Mouse (Mus musculus) gonadal fat pad, adult 2 months (tissue): ENCODE results near the gene Tecpr1. TPM values are rescaled to one million over a fixed set of nuclear protein-coding genes. Genes with fewer than 3 reads are reported as not detected.

Experiments used
- DNase-seq: peaks from one replicate; pipeline ENCODE4 v3.0.0-alpha.2; 2012; ENCODE audit warnings: low read depth
- polyA plus RNA-seq: library from polyadenylated mRNA; depleted of rRNA; stranded (reverse); fragments of >200 nt; gene quantifications from 2 replicates; pipeline ENCODE4 v1.2.3, GENCODE M21; 2012; rRNA removed

Tecpr1 gene
- polyA plus RNA-seq, 1 experiment: 43.7 TPM

DNA sequence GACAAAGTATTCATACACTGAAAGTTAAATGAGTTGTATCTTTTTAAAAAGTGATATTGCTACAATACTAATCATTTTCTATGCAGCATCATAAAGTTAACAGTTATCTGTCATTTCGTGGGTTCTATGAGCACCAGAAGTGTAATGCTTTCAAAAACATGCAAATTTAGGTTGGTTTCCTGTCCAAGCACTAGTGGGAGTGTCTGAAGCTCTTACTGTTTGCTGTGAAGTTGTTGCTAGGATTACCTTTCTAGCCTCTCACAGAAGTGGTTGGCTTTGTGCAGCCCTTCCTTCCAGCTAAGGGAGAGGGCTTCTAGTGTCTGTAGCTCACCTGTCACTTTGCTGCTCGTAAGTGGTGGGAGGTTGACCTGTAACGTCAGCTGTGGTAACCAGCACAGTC is 57.7 kb downstream of the Tecpr1 start:
- no peak for DNase-seq

DNA sequence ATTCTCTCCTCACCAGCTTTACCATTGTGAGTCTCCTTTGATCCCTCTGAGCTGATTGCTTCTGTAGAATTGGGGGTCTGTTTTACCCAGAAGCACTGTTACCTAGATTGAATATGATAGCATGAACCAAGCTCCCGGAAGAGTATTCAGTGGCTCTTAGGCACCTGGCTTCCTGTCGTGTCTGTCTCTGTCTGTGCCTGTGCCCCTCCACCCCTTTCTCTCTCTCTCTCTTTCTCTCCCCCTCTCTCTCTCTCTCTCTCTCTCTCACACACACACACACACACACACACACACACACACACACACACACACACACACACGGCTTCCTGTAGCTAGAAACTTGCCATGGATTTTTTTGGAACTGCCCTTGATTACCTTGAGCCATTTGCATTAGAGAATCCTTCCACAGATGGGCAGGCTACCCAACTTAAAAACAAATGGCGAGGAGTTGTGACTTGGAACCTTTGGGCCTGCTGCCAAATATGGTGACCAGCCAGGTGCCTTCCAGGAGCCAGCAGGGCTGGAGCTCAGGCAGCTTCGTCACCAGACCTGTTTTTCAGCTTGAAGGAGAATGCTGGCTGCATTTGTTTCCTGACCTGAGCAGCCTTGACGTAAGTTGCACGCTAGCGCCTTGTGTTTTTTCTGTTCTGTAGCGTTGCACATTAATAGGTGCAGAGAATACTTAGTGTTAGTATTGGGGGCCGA is 60.5 kb downstream of the Tecpr1 start:
- peak; percentile 77 for DNase-seq

DNA sequence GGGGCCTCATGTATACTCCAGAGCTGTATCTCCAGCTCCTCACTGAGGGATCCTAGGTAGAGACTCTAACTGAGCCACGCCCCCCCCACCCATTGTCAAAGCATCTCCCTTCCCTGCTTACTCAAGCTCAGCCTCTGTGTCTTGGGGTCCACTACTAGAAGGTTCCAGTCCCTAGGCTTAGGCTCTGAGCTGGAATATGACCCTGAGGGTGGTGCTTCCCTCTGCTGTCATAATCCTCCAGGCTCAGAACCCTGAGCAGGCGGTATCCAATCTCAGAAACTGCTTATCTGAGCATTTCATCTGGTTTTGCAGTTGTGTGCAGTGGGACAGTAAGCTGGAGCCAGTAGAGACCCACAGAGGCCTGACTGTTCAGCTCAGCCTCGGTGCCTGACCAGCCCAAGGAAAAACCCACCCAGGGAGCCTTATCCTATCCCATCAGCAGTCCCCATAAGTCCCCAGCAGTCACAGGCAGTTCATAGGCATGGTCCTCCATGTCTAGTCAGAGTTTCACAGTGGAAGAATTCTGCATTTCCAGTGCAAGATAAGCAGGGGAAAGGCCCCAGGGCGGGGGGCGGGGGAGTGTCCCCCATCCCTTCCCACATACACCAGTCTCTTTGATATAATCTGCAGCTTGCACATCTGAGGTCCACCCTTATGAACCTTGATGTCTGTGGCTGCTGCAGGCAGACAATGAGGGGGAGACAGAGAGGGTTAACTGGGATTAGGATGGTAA is 61.2 kb downstream of the Tecpr1 start:
- no peak for DNase-seq

- DNase-seq: no peak
These were observed 64.3 kb downstream of the Tecpr1 start for GRCm38 (mm10) chr5:144159137-144159536.

DNA sequence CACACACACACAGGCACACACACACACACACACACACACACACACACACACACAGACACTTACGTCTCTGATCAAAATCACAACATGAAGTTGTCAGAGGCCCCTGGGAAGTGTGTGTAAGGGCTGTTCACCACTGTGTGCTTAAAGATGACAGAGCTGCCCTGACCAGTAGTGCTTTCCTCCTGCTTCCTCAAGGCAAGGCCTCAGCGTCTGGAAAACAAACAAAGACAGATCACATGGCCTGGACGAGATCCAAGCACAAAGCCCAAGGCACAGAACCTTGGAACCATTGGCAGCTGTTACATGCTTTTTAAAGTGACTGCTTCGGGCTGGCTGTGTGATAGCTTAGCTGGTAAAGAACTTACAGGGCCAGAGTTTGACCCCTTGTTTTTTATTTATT is 64.8 kb downstream of the Tecpr1 start:
- peak; percentile 95 for DNase-seq

DNA sequence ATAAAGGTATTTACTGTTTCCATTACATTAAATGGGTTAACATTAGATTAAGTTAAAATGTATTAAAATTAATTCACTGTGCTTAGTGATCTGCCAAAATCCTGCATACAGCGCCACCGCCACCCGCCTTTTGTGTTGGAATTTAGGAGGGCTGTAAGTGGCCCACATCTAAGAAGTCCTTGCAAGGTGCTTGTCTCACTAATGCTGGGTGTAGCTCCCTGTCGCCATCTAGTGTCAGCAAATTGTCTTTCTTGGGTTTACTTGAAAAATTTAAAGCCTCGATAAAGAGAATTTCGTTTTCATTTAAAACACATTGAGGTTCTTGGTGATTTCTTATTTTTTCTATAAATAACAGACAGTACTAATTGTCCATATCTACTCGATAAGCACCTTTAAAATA is 68.9 kb downstream of the Tecpr1 start:
- DNase-seq: no peak

DNA sequence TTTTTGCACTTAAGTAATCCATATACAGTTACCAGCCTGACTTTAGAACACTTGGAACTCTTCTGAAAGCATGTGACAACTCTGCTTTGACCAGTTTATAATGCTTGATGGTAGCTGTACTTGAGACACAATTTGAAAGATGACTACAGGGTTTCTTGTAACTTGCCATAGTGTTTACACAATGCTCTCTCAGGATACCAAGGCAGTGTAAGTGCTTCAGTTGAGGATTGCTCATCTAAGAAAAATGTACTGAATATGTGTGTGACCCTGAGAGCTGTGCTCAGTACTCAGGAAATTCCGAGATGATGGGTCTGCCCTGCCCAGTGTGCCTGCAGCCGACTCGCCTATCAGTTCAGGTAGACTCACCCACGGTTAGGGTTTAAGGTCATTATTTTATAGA is 72.1 kb downstream of the Tecpr1 start:
- DNase-seq: no peak

GRCm38 (mm10) chr5:144149530-144149929 is 73.9 kb downstream of the Tecpr1 start:
- no peak for DNase-seq

DNA sequence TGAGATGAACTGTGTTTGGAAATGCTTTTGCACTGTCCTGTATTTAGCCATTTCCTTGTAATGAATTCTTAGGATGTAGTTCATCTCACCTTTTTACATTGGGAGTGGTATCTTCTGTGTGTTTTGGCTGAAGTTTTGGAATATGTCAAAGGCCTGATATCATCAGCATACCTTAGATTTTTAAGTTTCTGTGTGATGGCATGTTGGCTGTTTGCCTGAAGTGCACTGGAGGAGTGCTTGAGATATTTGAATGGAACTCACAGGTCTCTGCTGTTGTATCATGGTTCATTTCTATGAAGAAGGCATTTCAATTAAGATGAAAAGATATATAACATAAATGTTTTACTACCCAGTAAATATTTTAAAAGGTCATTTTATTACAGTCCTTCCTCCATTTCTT is 76.5 kb downstream of the Tecpr1 start:
- no peak for DNase-seq

Other genes starting within 250 kb of the Tecpr1 start
- 18.0 and 18.2 TPM in 2 replicates for gene Ccz1, start 208.7 kb downstream of the Tecpr1 start, polyA plus RNA-seq
- not detected in 2 replicates for gene Ocm, start 196.9 kb downstream of the Tecpr1 start, polyA plus RNA-seq
- gene Lmtk2, start 123.2 kb downstream of the Tecpr1 start, polyA plus RNA-seq: 11.7 and 13.1 TPM in 2 replicates
- 0.30 and 0.36 TPM in 2 replicates for gene Bhlha15, start 33.3 kb downstream of the Tecpr1 start, polyA plus RNA-seq
- 108 and 118 TPM in 2 replicates for gene Bri3, start 20.8 kb upstream of the Tecpr1 start, polyA plus RNA-seq
- gene Baiap2l1, start 134.5 kb upstream of the Tecpr1 start, polyA plus RNA-seq: 7.0 and 11.0 TPM in 2 replicates